Mouse (Mus musculus) lung, postnatal 10 days (tissue): ENCODE measurements around the gene Nat10.
A peak's percentile ranks its signal among the peaks of the same experiment; 100 is the strongest.

ENCODE experiments used
- DNase-seq: peaks from one replicate; pipeline ENCODE4 v3.0.0; 2021

The Nat10 gene

DNA sequence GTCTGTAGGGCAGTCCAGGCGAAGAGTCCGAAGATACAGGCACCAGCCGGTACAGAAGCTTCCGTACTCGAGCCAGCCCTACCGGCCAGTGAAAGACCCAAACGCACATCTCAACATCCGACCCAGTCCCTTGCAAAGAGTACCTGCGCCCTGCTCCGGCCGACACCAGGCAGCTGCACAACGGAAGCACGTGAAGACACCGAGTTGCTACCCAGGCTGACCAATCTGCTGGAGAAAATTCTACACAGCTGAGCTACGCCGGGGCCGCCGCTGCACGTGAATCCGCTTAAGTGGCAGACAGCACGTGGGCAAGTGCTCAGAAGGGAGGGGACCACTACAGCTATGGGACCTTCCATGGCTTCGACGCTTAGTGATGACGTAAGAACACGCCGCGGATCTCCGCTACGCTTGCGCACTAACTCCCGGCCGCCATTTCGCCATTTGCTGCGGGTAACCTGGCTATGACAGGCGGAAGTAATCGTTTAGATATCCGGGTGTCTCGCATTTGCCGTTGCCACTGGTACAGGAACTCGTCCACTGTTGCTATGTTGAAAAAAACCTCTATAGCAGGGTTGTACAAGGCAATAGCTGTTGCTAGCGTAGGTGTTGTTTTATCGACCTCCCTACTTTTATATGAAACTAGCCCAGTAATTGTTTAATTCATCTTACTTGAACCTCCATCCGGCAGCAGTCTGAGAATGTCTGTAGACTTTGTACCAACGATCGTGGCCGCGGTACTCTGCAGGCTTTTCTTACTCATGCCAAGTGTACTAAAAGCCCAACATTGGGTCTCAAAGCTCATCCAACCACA, at the start of gene Nat10:
Gene Nat10 (minus strand): TSS at position 365 of the 811 bp plus-strand sequence.
- peak; percentile 99 for DNase-seq

GRCm38 (mm10) chr2:103810412-103810811, 49.3 kb upstream of the Nat10 start:
- no peak for DNase-seq

DNA sequence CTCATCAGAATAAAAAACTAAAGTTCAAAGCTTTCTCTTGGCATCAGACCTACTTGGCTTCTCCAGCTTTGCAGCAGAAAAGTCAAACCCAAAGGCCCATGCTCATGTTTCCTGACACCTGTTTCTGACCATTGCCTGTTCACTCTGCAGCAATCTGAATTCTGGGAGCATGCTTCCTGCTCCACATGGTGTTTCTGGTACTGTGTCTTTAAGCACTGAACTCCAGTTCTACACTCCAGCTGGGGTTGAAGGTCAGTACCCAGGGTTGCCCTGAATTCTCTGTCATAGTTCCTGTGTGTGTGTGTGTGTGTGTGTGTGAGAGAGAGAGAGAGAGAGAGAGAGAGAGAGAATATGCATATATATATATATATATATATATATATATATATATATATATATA, 47.4 kb upstream of the Nat10 start:
- DNase-seq: no peak

DNA sequence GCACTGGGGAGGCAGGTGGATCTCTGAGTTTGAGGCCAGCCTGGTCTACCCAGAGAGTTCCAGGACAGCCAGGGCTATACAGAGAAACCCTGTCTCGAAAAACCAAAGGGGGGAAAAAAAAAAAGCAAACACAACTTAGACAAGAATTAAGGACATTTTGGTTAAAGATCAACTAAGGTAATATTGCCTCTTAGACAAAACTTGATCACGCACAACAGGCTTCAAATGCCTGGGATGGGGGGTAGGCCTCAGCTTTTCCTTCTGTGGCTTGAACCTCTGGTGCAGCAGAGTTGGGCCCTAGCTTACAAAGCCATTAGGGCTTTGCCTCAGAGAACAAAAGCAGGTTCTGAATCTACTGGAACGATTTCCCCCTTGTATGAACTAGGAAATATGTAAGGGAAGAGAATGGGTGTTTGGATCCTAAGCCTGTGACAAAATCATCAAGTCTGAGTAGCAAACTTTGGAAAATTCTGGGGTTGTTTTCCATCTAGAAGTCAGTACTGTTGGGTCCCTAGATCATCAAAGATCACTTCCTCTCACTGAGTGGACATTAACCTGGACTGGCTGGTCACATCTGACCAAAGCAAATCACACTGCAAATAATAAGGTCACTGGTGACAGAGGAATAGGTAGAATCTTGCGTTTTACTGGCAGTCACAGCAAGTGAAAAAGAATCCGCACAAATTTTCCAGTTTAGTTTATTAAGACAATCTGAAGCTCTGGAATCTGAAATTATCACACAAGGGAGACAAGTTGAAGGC, 42.9 kb upstream of the Nat10 start:
- no peak for DNase-seq

DNA sequence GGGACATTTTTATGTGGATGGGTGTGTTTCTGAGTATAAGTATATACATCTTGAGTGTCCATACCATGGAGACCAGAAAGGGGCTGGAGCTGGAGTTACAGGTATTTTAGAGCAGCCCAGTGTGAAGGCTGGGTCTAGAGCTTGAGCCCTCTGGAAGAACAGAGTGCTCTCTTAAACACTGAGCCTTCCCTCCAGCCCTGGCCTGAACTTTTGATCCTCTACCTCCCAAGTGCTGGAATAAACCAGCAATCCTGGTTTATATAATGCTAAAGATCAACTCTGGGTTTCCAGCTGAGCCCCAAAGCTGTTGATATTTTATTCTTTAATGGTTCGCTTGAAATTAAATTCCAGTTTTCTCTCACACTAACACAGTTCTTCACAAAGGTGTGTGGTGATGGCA, 41.4 kb upstream of the Nat10 start:
- no peak for DNase-seq

DNA sequence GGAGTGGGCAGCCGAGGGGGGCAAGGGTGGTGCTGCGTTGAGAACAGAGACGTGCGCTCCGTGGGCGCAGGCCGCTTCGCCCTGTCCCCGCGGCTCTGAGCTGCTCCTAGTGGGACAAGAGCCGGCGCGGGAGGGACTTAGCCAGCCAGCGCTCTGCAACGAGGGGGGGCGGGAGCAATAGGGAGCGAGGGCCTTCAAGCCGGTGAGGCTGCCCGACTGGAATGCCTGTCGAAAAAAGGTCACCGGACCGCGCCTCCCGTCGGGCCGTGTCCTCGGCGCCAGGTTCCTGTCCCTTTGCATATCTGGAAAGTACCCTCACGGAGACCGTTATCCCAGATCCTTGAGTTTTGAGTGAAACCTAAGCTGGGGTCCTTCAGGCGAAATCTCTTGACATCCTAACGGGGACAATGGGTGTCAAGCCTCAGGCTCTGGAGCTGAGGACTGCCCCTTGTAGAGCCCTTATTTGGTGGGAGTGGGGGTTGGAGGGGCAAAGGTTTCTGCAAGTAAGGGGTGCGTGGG, 36.5 kb upstream of the Nat10 start, which contains the start of gene Caprin1:
Gene Caprin1 (minus strand): TSS at position 159 of the 519 bp plus-strand sequence.
- peak; percentile 95 for DNase-seq

DNA sequence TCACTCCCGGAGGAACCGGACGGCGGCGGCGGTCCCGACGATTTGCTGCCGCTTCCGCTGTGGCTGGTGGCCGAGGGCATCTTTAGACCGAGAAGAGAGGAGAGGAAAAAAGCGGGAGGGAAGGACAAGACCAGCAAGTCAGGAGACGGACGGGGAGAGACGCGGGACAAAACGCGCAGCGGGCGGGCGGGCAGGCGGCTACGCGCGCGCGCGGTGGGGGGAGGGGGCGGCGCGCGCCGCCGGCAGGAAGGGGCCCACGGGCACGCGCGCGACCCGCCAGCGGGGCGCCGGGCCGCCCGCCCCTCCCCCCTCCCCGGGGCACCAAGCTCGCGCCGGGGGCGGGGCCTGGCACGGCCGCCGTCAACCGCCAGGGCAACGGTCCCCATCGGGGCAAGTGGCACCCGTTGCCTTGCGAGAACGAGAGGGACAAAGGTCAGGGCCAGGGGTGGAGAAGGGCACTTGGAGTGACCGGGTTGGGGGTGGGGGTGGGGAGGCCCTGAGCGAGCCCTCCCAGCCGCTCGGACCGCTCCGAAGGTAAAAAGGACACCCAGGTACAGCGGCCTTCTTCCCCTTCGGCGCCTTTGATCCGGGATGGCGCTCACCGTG, 35.9 kb upstream of the Nat10 start:
- DNase-seq: peak; percentile 86

DNA sequence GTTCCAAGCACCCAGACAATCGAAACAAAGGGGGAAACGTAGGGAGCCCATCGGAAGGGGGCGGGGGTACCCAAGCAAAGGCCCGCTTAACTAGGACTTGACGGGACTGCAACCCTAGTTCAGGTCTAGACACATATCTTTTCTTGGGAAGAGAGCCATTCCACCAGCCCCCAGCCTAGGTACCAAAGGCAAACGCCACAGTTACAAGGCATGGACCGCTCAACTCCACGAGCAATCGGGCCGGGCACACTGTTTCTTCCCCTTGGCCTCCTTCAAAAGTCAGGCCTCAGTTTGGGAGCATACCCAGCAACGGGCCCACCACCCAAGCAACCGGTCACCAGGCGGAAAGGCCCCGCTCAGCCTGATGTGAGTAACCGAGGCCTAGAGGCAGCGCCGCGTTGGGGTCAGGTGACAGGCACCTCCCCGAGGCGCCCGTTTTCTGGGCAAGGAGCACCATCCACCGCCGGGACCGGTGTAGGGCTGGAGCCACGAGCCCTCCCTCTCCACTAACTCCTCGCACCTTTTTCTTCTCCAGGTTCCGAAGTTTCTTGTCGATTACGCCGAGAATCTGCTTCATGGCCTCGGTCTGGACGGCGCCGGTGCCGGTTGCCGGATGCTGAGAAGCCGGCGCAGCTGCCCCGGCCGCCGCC, 35.3 kb upstream of the Nat10 start:
- DNase-seq: peak; percentile 56

DNA sequence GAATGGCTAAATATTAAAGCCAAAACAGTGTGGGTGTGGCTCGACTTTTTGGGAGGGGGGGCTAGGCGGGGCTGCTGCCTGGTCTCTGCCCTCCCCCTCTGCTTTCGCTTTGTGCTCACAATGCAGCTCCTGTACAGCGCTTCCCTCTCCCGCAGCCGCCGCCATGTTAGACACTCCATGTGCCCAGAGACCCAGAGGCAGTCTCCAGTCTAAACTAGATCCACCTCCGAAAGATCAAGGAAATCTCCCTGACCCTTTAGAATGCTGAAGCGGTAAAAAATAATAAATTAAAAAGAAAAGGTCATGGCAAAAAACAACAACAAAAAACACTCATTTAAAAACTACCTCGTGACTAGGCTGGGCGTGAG, 34.8 kb upstream of the Nat10 start:
- peak; percentile 83 for DNase-seq

DNA sequence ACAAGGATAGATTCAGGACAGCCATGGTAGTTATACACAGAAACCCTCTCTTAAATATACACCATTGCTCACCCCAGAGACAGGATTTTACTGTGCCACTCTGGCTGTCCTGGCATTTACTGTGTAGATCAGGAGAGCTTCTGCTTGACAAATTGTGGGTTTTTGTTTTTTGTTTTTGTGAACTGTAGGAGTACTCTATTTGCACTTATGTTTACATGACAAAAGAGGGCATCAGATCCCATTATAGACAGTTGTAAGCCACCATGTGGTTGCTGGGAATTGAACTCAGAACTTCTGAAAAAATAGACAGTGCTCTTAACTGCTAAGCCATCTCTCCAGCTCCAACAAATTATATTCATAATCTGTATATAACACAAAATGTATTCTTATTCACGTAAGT, 30.9 kb upstream of the Nat10 start:
- DNase-seq: no peak

DNA sequence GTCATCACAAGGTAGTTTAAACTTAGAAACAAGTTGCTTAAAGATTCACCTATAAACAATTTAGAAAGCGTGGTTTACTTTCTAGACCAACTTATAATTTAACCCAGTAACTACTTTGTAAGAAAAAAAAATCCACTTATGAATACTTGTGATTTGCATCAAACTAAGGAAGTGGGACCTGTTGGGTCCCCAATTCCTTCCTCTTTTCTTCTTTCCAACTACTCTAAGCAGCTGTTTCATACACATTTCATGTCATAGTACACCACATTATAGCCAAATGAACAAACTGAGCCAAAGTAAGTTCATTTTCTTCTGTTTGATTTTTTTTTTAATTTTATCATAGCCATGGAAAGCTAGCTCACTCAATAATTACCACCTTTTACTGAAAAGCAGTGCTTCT, 24.7 kb upstream of the Nat10 start:
- no peak for DNase-seq

DNA sequence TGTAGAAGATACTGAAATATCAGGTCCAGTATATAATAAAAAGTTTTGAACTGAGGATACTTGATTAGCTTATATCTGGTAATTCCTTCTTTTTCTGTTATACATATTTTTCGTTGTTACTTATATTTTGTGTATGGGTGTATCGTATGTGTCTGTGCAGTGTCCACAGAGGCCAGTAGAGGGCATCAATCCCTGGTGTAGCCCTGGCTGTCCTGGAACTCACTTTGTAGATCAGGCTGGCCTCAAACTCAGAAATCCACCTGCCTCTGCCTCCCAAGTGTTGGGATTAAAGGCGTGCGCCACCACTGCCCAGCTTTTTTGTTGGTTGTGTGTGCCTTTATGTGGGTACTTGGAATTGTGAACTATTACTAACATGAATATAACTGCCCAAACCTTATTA, 23.6 kb upstream of the Nat10 start:
- no peak for DNase-seq

- no peak for DNase-seq
Measured at GRCm38 (mm10) chr2:103762492-103762891, 1.4 kb upstream of the Nat10 start.

DNA sequence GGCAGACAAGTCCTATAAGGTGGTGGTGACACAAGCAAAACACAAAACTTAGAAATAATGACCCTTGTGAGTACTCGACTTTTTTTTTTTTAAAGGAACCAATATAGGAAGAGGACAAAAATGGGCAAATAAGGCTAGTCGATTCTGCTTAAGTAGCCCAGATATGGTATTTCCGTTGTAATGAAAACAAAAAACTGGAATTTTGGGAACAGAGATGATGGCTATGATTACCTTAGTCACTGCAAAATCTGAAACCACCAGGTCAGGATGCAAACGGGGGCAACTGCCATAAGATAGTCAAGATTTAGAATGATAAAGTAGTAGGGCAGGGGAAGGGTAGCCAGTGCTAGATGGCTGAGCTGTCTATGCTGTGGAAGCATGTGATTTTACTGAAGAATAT, 923 bp upstream of the Nat10 start:
- no peak for DNase-seq

- no peak for DNase-seq
Measured at GRCm38 (mm10) chr2:103760421-103760820, 649 bp downstream of the Nat10 start.

DNA sequence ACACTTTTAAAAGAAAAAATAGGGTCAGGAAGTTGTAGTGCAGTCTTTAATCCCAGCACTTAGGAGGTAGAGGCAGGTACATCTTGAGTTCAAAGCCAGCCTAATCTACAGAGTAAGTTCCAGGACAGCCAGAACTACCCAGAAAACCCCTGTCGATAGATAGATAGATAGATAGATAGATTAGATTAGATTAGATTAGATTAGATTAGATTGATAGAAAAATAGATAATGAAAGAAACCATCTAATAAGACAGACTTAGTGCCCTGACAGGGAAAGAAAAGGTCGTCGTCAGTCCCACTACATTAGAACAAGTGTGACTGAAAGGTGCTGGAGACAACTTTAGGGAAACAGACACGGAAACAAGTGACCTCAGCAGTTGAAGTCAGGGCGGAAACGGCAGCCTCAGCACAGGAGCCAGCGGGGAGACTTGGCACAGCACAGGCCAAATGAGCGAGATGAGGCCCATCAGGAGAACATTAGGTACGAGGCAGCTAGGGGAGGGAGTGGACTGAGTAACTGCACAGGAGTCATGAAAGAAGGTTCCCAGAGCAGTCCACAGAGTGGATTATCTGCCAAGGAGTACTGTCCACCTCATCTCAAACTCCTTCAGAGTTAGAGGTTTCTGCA, 5.5 kb downstream of the Nat10 start:
- DNase-seq: no peak

DNA sequence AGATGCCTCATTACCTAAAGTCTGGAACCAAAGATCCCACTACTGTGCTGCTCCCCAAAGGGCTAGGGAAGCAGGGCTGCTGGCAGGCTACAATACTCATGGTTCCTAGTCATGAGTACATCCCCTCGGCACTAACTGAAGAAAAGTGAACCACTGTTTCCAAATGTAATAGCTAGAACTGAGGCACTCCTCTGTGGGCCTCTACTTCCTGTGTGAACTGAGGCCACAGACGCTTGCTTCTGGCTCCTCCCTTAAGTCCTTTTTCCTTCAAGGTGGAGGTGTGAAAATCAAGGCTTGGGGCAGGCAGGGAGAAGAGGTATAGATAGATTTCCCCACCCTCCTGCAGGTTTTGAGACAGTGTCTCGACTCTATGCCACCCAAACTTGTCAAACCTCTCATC, 6.5 kb downstream of the Nat10 start:
- no peak for DNase-seq

DNA sequence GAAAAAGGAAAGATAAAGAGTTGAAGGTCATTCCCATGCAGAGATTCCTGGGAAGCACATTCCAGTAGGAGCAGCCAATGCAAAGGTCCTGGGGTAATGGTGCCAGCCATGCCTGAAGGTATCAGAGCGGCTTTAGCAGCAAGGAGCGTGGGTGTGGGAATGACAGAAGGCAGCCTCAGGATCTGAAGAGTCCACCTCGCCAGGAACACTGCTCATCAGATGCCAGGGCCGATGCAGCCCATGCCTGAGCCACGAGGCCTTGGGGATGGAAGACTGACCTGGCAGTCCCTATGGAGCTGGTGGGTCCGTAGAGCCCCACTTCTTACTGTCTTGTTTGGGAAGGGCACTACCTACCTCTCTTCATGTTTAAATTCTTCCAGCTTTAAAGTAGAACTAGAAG, 9.3 kb downstream of the Nat10 start:
- no peak for DNase-seq

- DNase-seq: no peak
Measured at GRCm38 (mm10) chr2:103749091-103749490, 12.0 kb downstream of the Nat10 start.

GRCm38 (mm10) chr2:103747891-103748290, 13.2 kb downstream of the Nat10 start:
- DNase-seq: no peak

DNA sequence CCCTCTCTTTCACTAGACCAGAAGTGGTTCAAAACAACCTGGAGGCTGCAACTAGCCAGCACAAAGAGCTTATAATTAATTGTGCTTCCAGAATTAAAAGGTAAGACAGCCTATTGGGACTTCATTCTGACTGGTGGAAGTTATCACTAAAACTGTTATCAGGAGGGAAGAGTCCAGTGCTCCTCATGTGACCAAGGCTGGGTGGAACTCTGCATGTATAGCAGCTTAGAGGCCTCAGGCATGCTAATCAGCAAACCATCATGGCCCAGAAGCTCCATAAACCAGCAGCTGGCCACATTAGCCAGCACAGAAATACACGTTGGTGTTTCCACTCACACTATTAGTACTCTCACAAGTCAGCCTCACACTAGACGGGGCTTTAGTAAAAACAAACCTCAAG, 14.3 kb downstream of the Nat10 start:
- DNase-seq: no peak

DNA sequence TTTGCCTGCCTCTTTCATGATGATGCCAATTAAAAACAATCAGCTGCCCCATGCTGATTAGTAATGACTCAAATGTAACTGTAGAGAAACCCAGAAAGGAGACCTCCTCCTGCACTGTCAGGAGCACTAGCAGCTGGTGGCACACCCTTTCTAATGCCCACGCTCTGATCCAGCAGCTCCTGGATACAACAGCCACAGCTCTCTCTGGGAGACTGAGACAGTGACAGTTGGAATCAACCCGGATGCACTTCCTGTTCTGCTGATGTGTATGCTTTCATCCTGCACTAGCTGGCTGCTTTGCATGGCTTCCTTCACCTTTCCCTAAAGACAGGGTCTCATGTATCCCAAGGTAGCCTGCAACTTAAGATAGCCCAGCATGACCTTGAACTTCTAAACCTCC, 15.0 kb downstream of the Nat10 start:
- DNase-seq: no peak

GRCm38 (mm10) chr2:103745481-103745880, 15.6 kb downstream of the Nat10 start:
- no peak for DNase-seq
